Mouse (Mus musculus) adrenal gland, adult (tissue): Measurements from ENCODE around the gene Sdc1.

ENCODE experiments used
- DNase-seq, 2 experiments: peaks; one replicate each; pipeline ENCODE4 v3.0.0; 2022 to 2023; ENCODE audit warnings: low spot score in 1 of 2; ENCODE audit not compliant: inconsistent age in 2 of 2

Sdc1 gene

DNA sequence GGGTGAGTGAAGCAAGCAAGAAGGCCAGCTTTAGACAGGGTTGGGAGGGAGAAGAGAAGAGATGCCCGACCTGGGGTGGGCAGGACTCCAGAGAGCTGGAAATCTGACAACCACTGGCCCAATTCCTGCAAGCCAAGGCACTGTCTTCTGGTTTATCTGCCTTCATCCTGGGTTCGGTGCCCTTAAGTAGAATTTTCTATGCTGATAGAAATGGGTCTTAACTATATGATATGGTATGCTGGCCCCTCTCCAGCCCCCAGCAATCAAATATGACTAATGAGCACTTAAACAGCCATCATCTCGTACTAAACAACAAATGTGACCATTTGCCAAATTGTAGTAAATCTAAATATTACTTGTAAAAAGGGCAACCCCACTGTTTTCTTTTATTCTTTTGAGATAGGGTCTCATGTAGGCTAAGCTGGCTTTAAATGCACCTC lies 47.1 kb downstream of the Sdc1 start:
- DNase-seq = no peak

- no peak for DNase-seq
These were observed 54.0 kb downstream of the Sdc1 start for GRCm38 (mm10) chr12:8824995-8825703.

DNA sequence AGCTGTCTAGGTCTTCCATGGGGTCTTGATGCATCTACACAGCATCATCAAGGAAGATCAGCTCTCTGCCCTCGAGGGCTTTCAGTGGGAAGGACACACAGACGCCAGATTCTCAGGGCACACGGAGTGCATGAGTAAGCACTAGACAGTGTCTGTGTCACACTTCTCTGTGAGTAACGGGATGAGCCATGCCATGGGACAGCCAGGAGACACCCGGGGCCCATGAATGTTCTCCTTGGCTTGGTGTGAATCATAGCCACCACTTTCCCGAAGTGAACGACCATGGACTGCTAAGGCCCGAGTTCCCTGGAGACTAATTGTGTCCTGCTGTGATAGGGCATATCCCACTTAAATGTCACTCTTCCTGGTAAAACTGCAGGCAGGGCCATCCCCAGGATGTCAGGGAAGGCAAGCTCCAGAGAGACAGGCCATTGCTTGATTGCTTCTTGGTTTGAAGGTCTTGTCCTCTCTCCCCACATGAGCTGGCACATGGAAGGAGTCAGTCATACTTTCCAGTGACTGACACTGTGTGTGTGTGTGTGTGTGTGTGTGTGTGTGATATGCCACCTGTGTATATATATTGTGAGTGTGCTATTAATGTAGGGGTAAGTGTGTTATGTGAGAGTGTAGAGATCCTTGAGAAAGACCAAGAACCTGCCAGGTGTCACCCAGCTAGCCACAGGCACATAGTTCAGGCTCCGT lies 56.0 kb downstream of the Sdc1 start:
- DNase-seq = peak; percentile 19 to 79

GRCm38 (mm10) chr12:8829032-8829660 lies 58.0 kb downstream of the Sdc1 start:
- no peak for DNase-seq

DNA sequence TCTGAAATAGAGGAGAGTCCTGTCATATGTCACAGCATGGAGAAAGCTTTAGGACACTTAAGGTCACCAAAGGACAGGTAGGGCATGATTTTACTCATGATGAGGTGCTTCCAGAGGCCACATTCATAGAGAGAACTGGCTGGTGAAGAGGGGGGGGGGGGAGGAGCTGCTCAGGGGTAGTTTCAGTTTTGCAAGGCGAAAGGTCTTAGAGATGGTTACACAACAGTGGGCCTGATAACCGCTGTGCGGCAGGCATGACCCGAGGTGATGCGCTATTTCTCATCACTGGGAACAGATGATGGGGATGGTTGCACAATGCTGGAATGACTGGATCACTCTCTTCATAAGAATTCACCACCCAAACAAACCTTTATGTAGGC lies 58.5 kb downstream of the Sdc1 start:
- DNase-seq = peak in 1 of 2 experiments; percentile 45

DNA sequence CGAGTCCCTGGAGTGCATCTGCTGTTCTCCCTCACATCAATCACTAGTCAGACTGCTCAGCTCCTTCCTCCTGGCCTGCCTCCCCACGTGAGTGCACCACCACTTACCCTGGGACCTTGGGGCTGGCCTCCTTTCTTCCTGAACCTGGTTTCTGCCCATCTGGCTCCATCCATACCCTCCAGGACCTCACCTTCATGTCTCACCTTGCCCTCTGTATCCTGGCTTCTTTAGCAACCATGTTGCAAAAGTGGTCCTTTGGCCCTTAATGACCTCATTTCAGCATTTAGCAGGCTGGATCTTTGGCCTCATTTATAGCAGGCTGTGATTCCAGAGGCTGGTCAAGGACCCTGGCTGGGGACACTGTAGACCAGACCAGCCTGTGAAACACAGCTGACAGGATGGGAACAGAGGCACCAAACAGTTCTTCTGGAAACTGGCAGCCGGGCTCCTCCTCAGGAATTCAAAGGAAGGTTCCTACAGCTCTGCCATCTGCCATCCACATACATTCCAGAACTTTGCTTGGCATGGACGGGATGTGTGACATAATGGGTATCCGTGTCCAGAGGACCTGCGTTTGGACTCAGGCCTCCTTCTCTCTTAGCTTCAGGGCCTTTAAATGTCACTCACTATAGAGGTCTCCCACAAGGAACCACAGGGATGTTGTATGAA lies 60.0 kb downstream of the Sdc1 start:
- DNase-seq = peak in 1 of 2 experiments; percentile 25

GRCm38 (mm10) chr12:8831710-8832109 lies 60.6 kb downstream of the Sdc1 start:
- DNase-seq = no peak

GRCm38 (mm10) chr12:8840782-8841325 lies 69.7 kb downstream of the Sdc1 start:
- no peak for DNase-seq

GRCm38 (mm10) chr12:8842725-8843124 lies 71.6 kb downstream of the Sdc1 start:
- DNase-seq = no peak
